Mouse (Mus musculus) CH12.LX (cell line): ENCODE data around the gene Tmem176b. TPM values are rescaled to one million over a fixed set of nuclear protein-coding genes. Genes with fewer than 3 reads are reported as not detected.

Experiments
- DNase-seq: peaks from one replicate; pipeline ENCODE4 v3.0.0-alpha.2; 2013; ENCODE audit errors: extremely low read depth
- H3K27ac ChIP-seq: 2 replicates; pipeline ENCODE4 v1.5.1; 2012; ENCODE audit warnings: low read depth, mild to moderate bottlenecking, control low read depth, moderate library complexity; ENCODE audit not compliant: insufficient read depth
- H3K27me3 ChIP-seq: replicated peaks from 2 replicates; pipeline ENCODE3; 2012; ENCODE audit warnings: inconsistent platforms
- H3K36me3 ChIP-seq, 2 experiments: replicated peaks in 1 of 2; 2 replicates each; pipeline versions ENCODE3 to v1.6.1; 2012; ENCODE audit warnings: inconsistent platforms in 1 of 2, low read length in 1 of 2, mild to moderate bottlenecking in 1 of 2, mixed read lengths in 1 of 2, moderate library complexity in 1 of 2; ENCODE audit not compliant: control insufficient read depth in 1 of 2, insufficient read depth in 1 of 2
- H3K4me1 ChIP-seq, 2 experiments: 2 replicates each; pipeline ENCODE4 v1.6.1; 2012; ENCODE audit warnings: inconsistent platforms in 1 of 2, moderate library complexity in 1 of 2; ENCODE audit not compliant: insufficient read depth in 2 of 2, control insufficient read depth in 1 of 2
- H3K4me2 ChIP-seq: 2 replicates; pipeline ENCODE4 v1.6.1; 2012; ENCODE audit warnings: low read depth, mild to moderate bottlenecking, control low read depth; ENCODE audit not compliant: poor library complexity, insufficient read depth, severe bottlenecking
- H3K4me3 ChIP-seq, 3 experiments: fragments of 150-350 bp in 1 of 3; sonication (generic) in 1 of 3; replicated peaks in 1 of 3; 2 replicates each; pipeline versions ENCODE3 to v1.5.1; 2011 to 2012; ENCODE audit warnings: low read depth in 2 of 3, low read length in 2 of 3, mild to moderate bottlenecking in 2 of 3, moderate library complexity in 2 of 3, control low read depth in 1 of 3, improper control_type of control experiment in 1 of 3, inconsistent platforms in 1 of 3, mixed read lengths in 1 of 3; ENCODE audit not compliant: poor library complexity in 1 of 3
- H3K79me2 ChIP-seq: replicated peaks from 2 replicates; pipeline ENCODE4 v1.6.1; 2012; ENCODE audit warnings: mild to moderate bottlenecking, moderate library complexity; ENCODE audit not compliant: control insufficient read depth, poor library complexity, insufficient read depth, severe bottlenecking; ENCODE audit errors: extremely low read depth
- H3K9ac ChIP-seq: 2 replicates; pipeline ENCODE4 v1.6.1; 2012; ENCODE audit warnings: low read depth, mild to moderate bottlenecking, control low read depth, moderate library complexity; ENCODE audit not compliant: insufficient read depth
- H3K9me3 ChIP-seq: replicated peaks from 2 replicates; pipeline ENCODE3; 2012; ENCODE audit warnings: low read length, inconsistent platforms, mixed read lengths
- BHLHE40 ChIP-seq: IDR thresholded peaks from 2 replicates; pipeline ENCODE4 v1.6.1; 2011; ENCODE audit warnings: mild to moderate bottlenecking, low read depth, low read length, improper control_type of control experiment
- CHD2 ChIP-seq: IDR thresholded peaks from 2 replicates; pipeline ENCODE4 v1.6.1; 2011; ENCODE audit warnings: low read length, improper control_type of control experiment
- ETS1 ChIP-seq: conservative IDR thresholded peaks from 2 replicates; pipeline ENCODE4 v1.6.1; 2012; ENCODE audit warnings: low read depth, mild to moderate bottlenecking, inconsistent platforms, low read length, improper control_type of control experiment, moderate library complexity
- GABPA ChIP-seq: IDR thresholded peaks from 2 replicates; pipeline ENCODE4 v1.6.1; 2012; ENCODE audit warnings: low read depth, low read length, improper control_type of control experiment, inconsistent platforms; ENCODE audit not compliant: insufficient replicate concordance
- HCFC1 ChIP-seq: IDR thresholded peaks from 2 replicates; pipeline ENCODE4 v1.6.1; 2012; ENCODE audit warnings: low read depth, mild to moderate bottlenecking, inconsistent platforms, low read length, improper control_type of control experiment
- IRF4 ChIP-seq: IDR thresholded peaks from 2 replicates; pipeline ENCODE4 v1.6.1; 2014; ENCODE audit warnings: low read depth, mild to moderate bottlenecking, inconsistent platforms, low read length, improper control_type of control experiment
- JUN ChIP-seq: IDR thresholded peaks from 2 replicates; pipeline ENCODE4 v1.6.1; 2011; ENCODE audit warnings: low read depth, mild to moderate bottlenecking, low read length, improper control_type of control experiment, moderate library complexity; ENCODE audit not compliant: insufficient read depth
- JUND ChIP-seq: conservative IDR thresholded peaks from 2 replicates; pipeline ENCODE4 v1.6.1; 2011; ENCODE audit warnings: low read depth, low read length, improper control_type of control experiment
- KAT2A ChIP-seq: IDR thresholded peaks from 2 replicates; pipeline ENCODE4 v1.6.1; 2012; ENCODE audit warnings: low read length, improper control_type of control experiment, inconsistent platforms; ENCODE audit not compliant: insufficient replicate concordance
- MAX ChIP-seq: IDR thresholded peaks from 2 replicates; pipeline ENCODE4 v1.6.1; 2011; ENCODE audit warnings: low read length, improper control_type of control experiment
- MAZ ChIP-seq: IDR thresholded peaks from 2 replicates; pipeline ENCODE4 v1.6.1; 2012; ENCODE audit warnings: low read depth, mild to moderate bottlenecking, inconsistent platforms, low read length, improper control_type of control experiment, moderate library complexity
- MEF2A ChIP-seq: IDR thresholded peaks from 2 replicates; pipeline ENCODE4 v1.6.1; 2014; ENCODE audit warnings: low read depth, mild to moderate bottlenecking, inconsistent platforms, low read length, improper control_type of control experiment, borderline replicate concordance
- MXI1 ChIP-seq: IDR thresholded peaks from 2 replicates; pipeline ENCODE4 v1.6.1; 2011; ENCODE audit warnings: mild to moderate bottlenecking, low read depth, low read length, improper control_type of control experiment
- MYC ChIP-seq: IDR thresholded peaks from 2 replicates; pipeline ENCODE4 v1.6.1; 2011; ENCODE audit warnings: low read depth, mild to moderate bottlenecking, improper control_type of control experiment, low read length
- NRF1 ChIP-seq: IDR thresholded peaks from 2 replicates; pipeline ENCODE4 v1.6.1; 2014; ENCODE audit warnings: low read depth, mild to moderate bottlenecking, inconsistent platforms, low read length, improper control_type of control experiment, moderate library complexity
- POLR2A ChIP-seq: IDR thresholded peaks from 2 replicates; pipeline ENCODE4 v1.6.1; 2011; ENCODE audit warnings: low read depth, mild to moderate bottlenecking, improper control_type of control experiment, low read length
- POLR2AphosphoS2 ChIP-seq: IDR thresholded peaks from 2 replicates; pipeline ENCODE4 v1.6.1; 2011; ENCODE audit warnings: low read depth, low read length, improper control_type of control experiment
- RAD21 ChIP-seq: IDR thresholded peaks from 2 replicates; pipeline ENCODE4 v1.6.1; 2011; ENCODE audit warnings: low read depth, mild to moderate bottlenecking, low read length, improper control_type of control experiment, moderate library complexity
- RCOR1 ChIP-seq: conservative IDR thresholded peaks from 2 replicates; pipeline ENCODE4 v1.6.1; 2012; ENCODE audit warnings: low read depth, mild to moderate bottlenecking, inconsistent platforms, low read length, improper control_type of control experiment
- SIN3A ChIP-seq: IDR thresholded peaks from 2 replicates; pipeline ENCODE4 v1.6.1; 2012; ENCODE audit warnings: low read length, improper control_type of control experiment, inconsistent platforms
- SMC3 ChIP-seq: IDR thresholded peaks from 2 replicates; pipeline ENCODE4 v1.6.1; 2011; ENCODE audit warnings: low read depth, low read length, improper control_type of control experiment
- UBTF ChIP-seq: IDR thresholded peaks from 2 replicates; pipeline ENCODE4 v1.6.1; 2012; ENCODE audit warnings: low read depth, mild to moderate bottlenecking, inconsistent platforms, low read length, improper control_type of control experiment, moderate library complexity
- USF1 ChIP-seq: IDR thresholded peaks from 2 replicates; pipeline ENCODE4 v1.6.1; 2014; ENCODE audit warnings: low read depth, mild to moderate bottlenecking, inconsistent platforms, low read length, improper control_type of control experiment
- USF2 ChIP-seq: conservative IDR thresholded peaks from 2 replicates; pipeline ENCODE4 v1.6.1; 2011; ENCODE audit warnings: low read depth, low read length, improper control_type of control experiment
- ZC3H11A ChIP-seq: IDR thresholded peaks from 2 replicates; pipeline ENCODE4 v1.6.1; 2012; ENCODE audit warnings: low read depth, mild to moderate bottlenecking, inconsistent platforms, low read length, improper control_type of control experiment
- ZKSCAN1 ChIP-seq: IDR thresholded peaks from 2 replicates; pipeline ENCODE4 v1.6.1; 2012; ENCODE audit warnings: low read depth, inconsistent platforms, low read length, improper control_type of control experiment, borderline replicate concordance
- ZNF384 ChIP-seq: IDR thresholded peaks from 2 replicates; pipeline ENCODE4 v1.6.1; 2012; ENCODE audit warnings: low read depth, low read length, improper control_type of control experiment, inconsistent platforms
- dilution Hi-C: fragments of 300-500 bp; cut with MboI; formaldehyde crosslinking; loops from 2 replicates; pipeline ENCODE4 v1.14.3; 2020; ENCODE audit warnings: low sequenced_read_pairs; ENCODE audit not compliant: extremely low pct_unique_long_range_greater_than_20kb, extremely low pct_ligation_motif_present
- in situ Hi-C: fragments of 300-500 bp; cut with MboI; formaldehyde crosslinking; loops from 3 replicates; pipeline ENCODE4 v1.14.3; 2019; ENCODE audit warnings: low sequenced_read_pairs, low pct_ligation_motif_present, low pct_unique_long_range_greater_than_20kb, mixed read lengths
- polyA plus RNA-seq: library from polyadenylated mRNA; unstranded; fragments of >175 nt; gene quantifications from 2 replicates; pipeline ENCODE4 v1.2.1, GENCODE M21; 2012; ENCODE audit warnings: low read depth; ENCODE audit not compliant: insufficient read length
- total RNA-seq, 2 experiments: library from RNA; depleted of rRNA; stranded (reverse); fragments of 300-350 nt in 1 of 2; fragments of >200 nt in 1 of 2; gene quantifications; 2 replicates each; pipeline ENCODE4 v1.2.3; 2012 to 2014

Gene Tmem176b
- total and polyA plus RNA-seq, 3 experiments, result 43.3 to 162 (median 89.8) TPM

DNA sequence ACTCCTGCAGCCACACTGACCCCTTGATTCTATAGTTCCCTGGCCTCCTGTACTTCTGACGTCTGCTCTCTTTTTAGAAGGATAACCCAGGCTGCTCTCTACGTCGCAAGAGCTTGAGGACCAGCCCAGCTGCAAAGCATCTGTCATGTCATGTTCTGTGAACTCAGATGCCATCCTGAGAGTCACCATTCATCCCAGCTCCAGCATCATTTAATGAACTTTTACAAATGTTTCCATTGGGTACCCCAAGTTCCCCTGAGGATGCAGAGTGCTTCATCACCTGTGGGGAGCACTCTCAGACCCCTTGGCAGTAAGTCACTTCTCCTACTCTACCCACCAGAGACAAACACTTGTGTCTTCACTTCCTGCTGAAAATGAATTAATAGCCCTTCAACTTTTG lies 22.9 kb upstream of the Tmem176b start:
- no peak for DNase-seq
- H3K79me2 ChIP-seq, result no peaks in the 10 kb centered on the region
- H3K4me1 ChIP-seq, result peaks cover 0 to 12% of the 10 kb centered on the region in 2 experiments; a peak in 2 of 4 replicates
- H3K36me3 ChIP-seq, result no peaks in the 10 kb centered on the region
- H3K9ac ChIP-seq, result no peak overlapping the region
- no peak overlapping the region for H3K4me3 ChIP-seq
- dilution Hi-C loops (no loop called here), in situ Hi-C loops (loop anchor here (10.0 kb wide), 1 partner anchor 91 kb away; no protein-coding TSS in a partner anchor)
- TF ChIP-seq MAX (no peak), MXI1 (no peak), ZKSCAN1 (no peak), POLR2A (no peak), UBTF (no peak), IRF4 (no peak), RAD21 (no peak), CHD2 (no peak), RCOR1 (no peak), BHLHE40 (no peak), ZNF384 (no peak), USF1 (no peak), ETS1 (no peak), SIN3A (no peak), ZC3H11A (no peak), JUN (no peak)
- no peak overlapping the region for H3K4me2 ChIP-seq
- H3K27me3 ChIP-seq, result peaks cover 4% of the 10 kb centered on the region
- no peak overlapping the region for H3K27ac ChIP-seq
- no peaks in the 10 kb centered on the region for H3K9me3 ChIP-seq

DNA sequence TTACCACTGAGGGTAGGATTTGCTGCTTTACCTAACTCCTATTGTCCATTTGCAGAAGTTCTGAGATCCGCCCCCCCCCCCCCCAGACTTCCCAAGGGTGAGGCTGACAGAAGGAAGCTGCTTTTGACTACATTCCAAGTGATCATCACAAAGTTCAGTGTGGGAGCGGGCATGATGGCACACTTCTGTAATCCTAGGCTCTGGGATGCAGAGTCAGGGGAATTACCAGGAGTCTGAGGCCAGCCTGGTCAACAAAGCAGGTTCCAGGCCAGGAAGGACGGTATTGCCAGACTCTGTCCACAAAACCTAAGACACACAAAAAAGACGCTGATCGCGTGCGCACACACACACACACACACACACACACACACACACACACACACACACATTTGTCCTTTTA lies 22.2 kb upstream of the Tmem176b start:
- H3K4me2 ChIP-seq, result no peak overlapping the region
- H3K9ac ChIP-seq, result no peak overlapping the region
- H3K79me2 ChIP-seq, result no peaks in the 10 kb centered on the region
- no peaks in the 10 kb centered on the region for H3K36me3 ChIP-seq
- no peak for TF ChIP-seq NRF1
- TF ChIP-seq MEF2A, result no peak
- no peak for TF ChIP-seq USF2
- TF ChIP-seq JUND, result no peak
- no peak for TF ChIP-seq MAX
- no peak for TF ChIP-seq MYC
- TF ChIP-seq KAT2A, result no peak
- TF ChIP-seq MAZ, result no peak
- TF ChIP-seq USF1, result no peak
- TF ChIP-seq GABPA, result no peak
- no peak for TF ChIP-seq CHD2
- TF ChIP-seq MXI1, result no peak
- no peak for TF ChIP-seq ZC3H11A
- no peak for TF ChIP-seq UBTF
- TF ChIP-seq JUN, result no peak
- no peak for TF ChIP-seq RAD21
- TF ChIP-seq ZNF384, result no peak
- TF ChIP-seq SMC3, result no peak
- TF ChIP-seq POLR2AphosphoS2, result no peak
- no peak for TF ChIP-seq HCFC1
- H3K27ac ChIP-seq, result no peak overlapping the region
- no peak overlapping the region for H3K4me3 ChIP-seq
- DNase-seq, result no peak
- H3K27me3 ChIP-seq, result peaks cover 4% of the 10 kb centered on the region
- H3K9me3 ChIP-seq, result no peaks in the 10 kb centered on the region
- dilution Hi-C loops (no loop called here), in situ Hi-C loops (loop anchor here (10.0 kb wide), 1 partner anchor 91 kb away; no protein-coding TSS in a partner anchor)
- peaks cover 0 to 12% of the 10 kb centered on the region in 2 experiments; a peak in 2 of 4 replicates for H3K4me1 ChIP-seq
